Mouse (Mus musculus) C2C12 (cell line): Measurements from ENCODE around the gene Tff2. TPM values are rescaled to one million over a fixed set of nuclear protein-coding genes. Genes with fewer than 3 reads are reported as not detected.

Source experiments
- H3K27me3 ChIP-seq: one replicate; pipeline ENCODE4 v1.6.1; 2011; ENCODE audit not compliant: control insufficient read depth, insufficient read depth, insufficient read length
- H3K36me3 ChIP-seq: one replicate; pipeline ENCODE4 v1.6.1; 2011; ENCODE audit not compliant: control insufficient read depth, insufficient read depth
- H3K4me3 ChIP-seq: one replicate; pipeline ENCODE4 v1.5.1; 2011; ENCODE audit warnings: mild to moderate bottlenecking, control low read depth; ENCODE audit not compliant: poor library complexity, insufficient read depth, severe bottlenecking
- H3K79me2 ChIP-seq: one replicate; pipeline ENCODE4 v1.6.1; 2011; ENCODE audit not compliant: control insufficient read depth, insufficient read depth
- H3K79me3 ChIP-seq: one replicate; pipeline ENCODE4 v1.6.1; 2011; ENCODE audit warnings: low read depth, control low read depth
- H3ac ChIP-seq: one replicate; pipeline ENCODE3; 2011; ENCODE audit warnings: low read depth; ENCODE audit not compliant: control insufficient read depth, insufficient read length
- CEBPB ChIP-seq: IDR thresholded peaks from one replicate; pipeline ENCODE4 v1.6.1; 2011; ENCODE audit warnings: low read depth, mild to moderate bottlenecking, control low read depth, moderate library complexity
- CTCF ChIP-seq: IDR thresholded peaks from one replicate; pipeline ENCODE4 v1.5.1; 2011; ENCODE audit not compliant: control insufficient read depth, insufficient read depth, insufficient read length
- FOSL1 ChIP-seq: IDR thresholded peaks from one replicate; pipeline ENCODE4 v1.8.0; 2011; ENCODE audit warnings: mild to moderate bottlenecking, low read length; ENCODE audit not compliant: poor library complexity, insufficient read depth, severe bottlenecking
- MAX ChIP-seq: IDR thresholded peaks from one replicate; pipeline ENCODE4 v1.6.1; 2011; ENCODE audit warnings: mild to moderate bottlenecking, control low read depth
- MYOD1 ChIP-seq: IDR thresholded peaks from one replicate; pipeline ENCODE4 v1.6.1; 2011; ENCODE audit warnings: low read depth; ENCODE audit not compliant: control insufficient read depth, insufficient read length
- MYOG ChIP-seq: IDR thresholded peaks from one replicate; pipeline ENCODE4 v1.6.1; 2011; ENCODE audit not compliant: control insufficient read depth, insufficient read length; ENCODE audit errors: extremely low read depth
- USF1 ChIP-seq: IDR thresholded peaks from one replicate; pipeline ENCODE4 v1.6.1; 2011; ENCODE audit warnings: low read depth, mild to moderate bottlenecking, control low read depth, moderate library complexity
- polyA plus RNA-seq: library from polyadenylated mRNA; unstranded; fragments of >200 nt; fragmentation: generic; extraction: Trizol; gene quantifications from one replicate; pipeline ENCODE4 v1.2.1, GENCODE M21; 2012; ENCODE audit warnings: missing spikeins

Gene Tff2
- polyA plus RNA-seq, 1 experiment = not detected

DNA sequence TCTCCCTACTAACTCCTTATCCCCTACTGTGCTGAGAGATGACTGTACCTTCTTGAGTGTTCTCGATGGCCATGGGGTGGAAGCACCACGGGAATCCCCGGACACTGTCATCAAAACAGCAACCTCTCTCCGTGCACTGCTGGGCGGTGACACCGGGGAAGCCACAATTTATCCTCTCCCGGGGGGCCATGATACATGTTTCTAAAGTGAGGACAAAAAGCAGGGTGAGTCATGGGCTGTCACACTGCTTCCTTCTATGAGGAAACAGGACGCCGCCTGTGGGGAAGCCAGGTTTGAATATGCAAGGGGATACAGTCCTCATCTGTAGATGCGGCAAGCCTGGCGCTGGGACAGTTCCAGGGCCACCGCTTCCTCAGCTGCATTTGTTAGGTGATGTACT lies 18.5 kb upstream of the Tff2 start:
- no peak overlapping the region for H3K4me3 ChIP-seq
- no peaks in the 10 kb centered on the region for H3K79me2 ChIP-seq
- no peak for TF ChIP-seq MAX
- TF ChIP-seq USF1 = no peak
- peak; percentile 20 for TF ChIP-seq FOSL1
- no peak for TF ChIP-seq CEBPB
- TF ChIP-seq CTCF = no peak
- H3K36me3 ChIP-seq = no peaks in the 10 kb centered on the region
- H3ac ChIP-seq = no peak overlapping the region
- no peaks in the 10 kb centered on the region for H3K27me3 ChIP-seq
- no peaks in the 10 kb centered on the region for H3K79me3 ChIP-seq

DNA sequence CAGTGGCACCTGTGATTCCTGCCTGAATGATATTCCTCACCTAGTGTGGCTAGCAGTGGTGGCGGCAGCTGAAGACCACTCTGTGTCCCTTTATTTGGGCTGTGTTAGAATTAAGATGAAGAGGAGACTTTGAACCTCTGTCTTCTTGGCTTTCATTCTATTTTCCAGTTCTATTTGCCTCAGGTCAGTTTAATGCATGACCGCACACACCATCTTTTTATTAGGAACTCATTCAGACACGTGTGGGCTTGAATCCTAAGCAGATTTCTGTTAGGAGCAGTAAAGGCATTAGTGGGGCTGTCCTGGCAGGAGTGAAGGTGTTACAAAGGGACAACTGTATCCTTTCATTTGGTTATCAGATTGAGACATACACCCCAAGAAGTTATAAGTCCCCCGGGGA lies 16.2 kb upstream of the Tff2 start:
- no peak overlapping the region for H3K4me3 ChIP-seq
- TF ChIP-seq MYOG (no peak), MYOD1 (no peak), FOSL1 (no peak), MAX (no peak), USF1 (no peak), CTCF (no peak), CEBPB (no peak)
- H3K36me3 ChIP-seq = no peaks in the 10 kb centered on the region
- no peaks in the 10 kb centered on the region for H3K79me2 ChIP-seq
- no peaks in the 10 kb centered on the region for H3K79me3 ChIP-seq
- H3K27me3 ChIP-seq = no peaks in the 10 kb centered on the region
- no peak overlapping the region for H3ac ChIP-seq

DNA sequence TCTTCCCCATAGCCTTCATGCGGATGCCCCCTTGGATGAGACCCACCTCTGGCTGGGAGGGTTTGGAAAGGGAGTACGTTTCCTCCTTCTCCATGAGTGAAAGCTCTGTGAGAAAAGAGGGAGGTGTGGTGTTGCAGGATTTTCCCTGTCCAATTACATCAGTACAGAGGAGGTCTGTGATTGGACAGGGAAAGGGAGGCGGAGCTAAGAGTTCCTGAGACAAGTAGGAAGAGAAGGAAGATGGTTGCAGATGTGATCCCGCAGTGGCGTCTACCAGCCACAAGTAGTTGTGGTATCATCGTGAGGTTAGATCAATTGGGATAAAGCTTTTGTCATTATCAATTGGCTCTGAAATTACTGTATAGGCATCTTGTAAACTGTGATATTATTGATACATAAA lies 13.8 kb upstream of the Tff2 start:
- H3K79me2 ChIP-seq = no peaks in the 10 kb centered on the region
- H3K36me3 ChIP-seq = no peaks in the 10 kb centered on the region
- no peak overlapping the region for H3ac ChIP-seq
- H3K79me3 ChIP-seq = no peaks in the 10 kb centered on the region
- TF ChIP-seq CTCF = no peak
- no peak for TF ChIP-seq CEBPB
- TF ChIP-seq MAX = no peak
- no peak overlapping the region for H3K4me3 ChIP-seq
- H3K27me3 ChIP-seq = no peaks in the 10 kb centered on the region

DNA sequence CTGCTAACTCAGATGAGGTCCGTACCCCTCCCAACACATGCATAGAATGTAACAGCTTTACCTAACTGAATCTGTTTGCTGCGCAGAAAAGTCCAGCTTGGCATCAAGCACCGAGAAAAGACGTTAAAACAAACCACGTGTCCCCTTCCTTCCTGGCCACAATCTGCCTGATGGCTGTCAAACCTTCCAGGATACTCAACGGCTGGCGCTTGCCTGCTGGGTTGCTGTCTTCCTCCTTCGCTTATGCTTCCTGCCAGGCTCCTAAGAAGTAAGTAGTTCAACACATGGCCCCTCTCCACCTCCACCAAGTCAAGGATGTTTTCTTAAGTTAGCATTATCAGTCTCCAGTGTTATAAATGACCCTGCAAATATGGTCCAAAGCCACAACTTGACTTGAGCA lies 9.7 kb upstream of the Tff2 start:
- no peaks in the 10 kb centered on the region for H3K36me3 ChIP-seq
- no peaks in the 10 kb centered on the region for H3K79me3 ChIP-seq
- H3K79me2 ChIP-seq = no peaks in the 10 kb centered on the region
- H3K27me3 ChIP-seq = no peaks in the 10 kb centered on the region
- no peak for TF ChIP-seq CEBPB
- no peak for TF ChIP-seq MYOD1
- TF ChIP-seq MYOG = no peak
- no peak for TF ChIP-seq FOSL1
- no peak for TF ChIP-seq USF1
- TF ChIP-seq CTCF = no peak
- TF ChIP-seq MAX = no peak
- H3ac ChIP-seq = no peak overlapping the region
- no peak overlapping the region for H3K4me3 ChIP-seq

DNA sequence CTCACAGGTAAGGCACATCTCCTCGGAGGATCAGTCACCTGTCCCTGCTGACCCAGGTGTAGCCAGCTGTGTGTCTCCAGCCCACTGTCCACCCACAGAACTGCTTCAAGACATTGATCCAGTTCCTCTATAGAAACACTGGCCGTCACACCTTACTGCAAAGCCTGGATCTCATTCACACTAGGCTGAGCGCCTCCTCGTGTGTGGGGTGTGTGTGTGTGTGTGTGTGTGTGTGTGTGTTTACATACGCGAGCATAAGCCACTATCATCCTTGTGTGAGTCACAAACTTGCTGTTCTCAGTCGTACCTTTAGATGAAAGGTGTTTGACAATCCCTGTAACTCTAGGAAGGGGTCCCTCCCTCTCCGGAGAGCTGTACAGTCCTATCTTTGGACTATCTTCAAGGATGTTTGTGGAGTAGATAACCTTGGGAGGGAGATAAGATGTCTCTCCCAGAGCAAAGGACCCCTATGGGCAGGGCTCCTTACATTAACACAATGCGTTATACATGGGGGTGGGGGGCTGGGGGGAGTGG lies 9.0 kb upstream of the Tff2 start:
- H3K27me3 ChIP-seq = no peaks in the 10 kb centered on the region
- no peaks in the 10 kb centered on the region for H3K36me3 ChIP-seq
- H3K79me2 ChIP-seq = no peaks in the 10 kb centered on the region
- no peak overlapping the region for H3ac ChIP-seq
- no peak overlapping the region for H3K4me3 ChIP-seq
- no peak for TF ChIP-seq CEBPB
- TF ChIP-seq MYOG = no peak
- TF ChIP-seq FOSL1 = no peak
- TF ChIP-seq MAX = no peak
- no peak for TF ChIP-seq CTCF
- TF ChIP-seq MYOD1 = no peak
- TF ChIP-seq USF1 = no peak
- H3K79me3 ChIP-seq = no peaks in the 10 kb centered on the region

DNA sequence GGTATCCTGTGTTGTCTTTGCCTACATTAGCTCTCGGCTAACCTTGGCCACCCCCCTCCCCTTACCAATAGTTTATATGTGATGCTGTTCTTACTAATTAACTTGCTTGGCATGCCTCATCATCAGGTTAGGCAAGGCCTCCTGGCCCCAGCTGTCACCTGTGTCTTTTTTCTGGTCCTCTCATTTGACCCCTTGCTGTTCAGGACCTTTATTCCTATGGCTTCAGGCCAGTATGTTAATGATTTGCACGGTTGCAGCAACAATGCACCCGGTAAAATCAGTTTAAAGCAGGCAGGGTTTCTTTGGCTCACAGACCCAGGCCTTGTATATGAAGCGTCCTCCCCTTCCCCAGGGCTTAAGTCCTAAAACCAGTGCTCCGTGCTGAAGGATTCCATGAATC lies 8.4 kb upstream of the Tff2 start:
- H3K79me3 ChIP-seq = no peaks in the 10 kb centered on the region
- H3K79me2 ChIP-seq = no peaks in the 10 kb centered on the region
- no peaks in the 10 kb centered on the region for H3K27me3 ChIP-seq
- H3ac ChIP-seq = no peak overlapping the region
- no peaks in the 10 kb centered on the region for H3K36me3 ChIP-seq
- TF ChIP-seq CEBPB (no peak), MAX (no peak), MYOG (no peak), FOSL1 (no peak), CTCF (no peak), USF1 (no peak), MYOD1 (no peak)
- no peak overlapping the region for H3K4me3 ChIP-seq
